Mouse (Mus musculus) spleen, postnatal 4 days (tissue): ENCODE results near the gene Nrxn3.

ENCODE experiments used
- DNase-seq, 2 experiments: peaks; one replicate each; pipeline ENCODE4 v3.0.0; 2022; ENCODE audit warnings: low spot score in 2 of 2

The Nrxn3 gene

DNA sequence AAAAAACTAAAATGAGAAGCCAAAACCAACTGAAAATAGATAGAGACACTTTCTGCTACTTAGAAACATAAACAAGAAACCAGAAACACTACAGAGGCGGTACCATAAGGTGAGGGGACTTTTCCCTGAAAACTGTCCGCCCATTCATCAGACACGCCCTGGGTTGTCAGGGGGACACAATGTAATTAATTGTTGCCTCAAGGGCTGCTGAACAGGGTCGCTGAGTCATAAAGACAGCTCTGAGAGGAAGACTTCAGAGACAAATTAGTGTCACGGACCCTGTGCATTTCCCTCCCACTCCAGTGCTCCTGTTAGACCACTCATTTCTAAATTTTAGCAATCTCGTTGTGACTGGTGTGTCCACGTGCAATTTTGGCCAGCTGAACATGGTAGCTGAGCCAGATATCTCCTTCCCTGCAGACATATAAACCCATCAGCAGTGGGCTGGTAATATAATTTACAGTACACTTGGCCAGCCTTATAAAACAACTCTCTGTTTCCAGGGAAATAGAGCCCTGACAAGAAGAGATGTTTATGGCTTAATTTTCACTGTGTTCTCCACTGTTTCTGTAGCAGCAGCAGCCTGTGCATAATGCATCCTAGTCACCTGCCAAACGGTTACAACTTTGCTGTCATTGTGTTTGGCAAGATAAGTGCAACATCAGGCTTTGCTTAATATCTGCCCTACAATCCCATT is 603.3 kb downstream of the Nrxn3 start:
- DNase-seq = no peak

DNA sequence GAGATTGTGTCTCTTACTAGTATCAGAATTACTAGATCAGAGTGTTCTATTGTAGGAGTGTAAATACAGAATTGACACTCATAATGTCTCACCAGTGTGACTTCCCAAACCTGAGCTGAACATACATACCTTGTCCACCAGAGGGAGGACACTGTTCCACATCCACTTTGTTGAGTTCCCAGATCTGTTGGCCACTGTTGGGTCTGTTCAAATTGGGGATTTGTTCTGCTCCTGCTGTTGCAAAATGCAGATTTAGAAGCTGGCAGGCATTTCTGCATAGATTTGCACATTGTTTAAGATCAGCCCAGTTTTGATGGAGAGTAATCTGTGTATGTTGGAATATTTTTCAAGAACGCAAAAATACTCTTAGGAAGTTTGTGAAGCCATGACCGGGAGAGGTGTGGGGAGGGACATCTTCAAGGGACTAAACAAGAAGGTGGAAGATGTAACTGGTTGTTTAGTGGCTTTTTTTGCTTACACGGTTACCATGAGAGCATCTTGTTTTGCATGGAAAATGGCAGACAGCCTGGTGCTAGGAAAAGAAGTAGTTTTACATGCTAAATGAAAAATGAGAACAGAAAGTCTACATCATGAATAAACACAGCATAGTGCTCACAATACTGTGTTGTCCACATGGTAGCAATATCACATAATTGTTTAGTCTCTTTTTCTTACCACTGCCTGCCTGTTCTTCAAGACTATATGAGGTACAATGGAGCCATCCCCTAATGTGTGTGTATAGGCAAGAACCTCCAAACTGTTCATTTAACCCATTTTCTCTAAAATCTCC is 609.0 kb downstream of the Nrxn3 start:
- no peak for DNase-seq

DNA sequence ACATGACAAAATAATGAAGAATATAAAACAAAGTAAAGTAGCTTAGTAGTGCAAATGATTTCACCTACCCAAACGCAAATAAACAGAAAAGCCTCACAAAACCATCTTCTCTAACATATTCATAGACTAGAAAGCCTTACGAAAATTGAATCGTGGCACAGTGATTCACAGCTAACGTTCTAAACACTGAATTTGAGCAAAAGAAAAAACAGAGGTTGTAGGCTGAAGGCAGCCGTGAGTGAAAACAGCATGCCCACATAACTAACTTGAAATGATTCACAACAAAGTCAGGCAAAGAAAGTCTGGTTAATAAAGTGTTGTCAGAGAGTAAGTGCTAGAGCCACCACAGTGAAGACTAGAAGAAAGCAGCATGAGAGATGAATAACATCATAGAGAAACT is 610.8 kb downstream of the Nrxn3 start:
- DNase-seq = no peak

DNA sequence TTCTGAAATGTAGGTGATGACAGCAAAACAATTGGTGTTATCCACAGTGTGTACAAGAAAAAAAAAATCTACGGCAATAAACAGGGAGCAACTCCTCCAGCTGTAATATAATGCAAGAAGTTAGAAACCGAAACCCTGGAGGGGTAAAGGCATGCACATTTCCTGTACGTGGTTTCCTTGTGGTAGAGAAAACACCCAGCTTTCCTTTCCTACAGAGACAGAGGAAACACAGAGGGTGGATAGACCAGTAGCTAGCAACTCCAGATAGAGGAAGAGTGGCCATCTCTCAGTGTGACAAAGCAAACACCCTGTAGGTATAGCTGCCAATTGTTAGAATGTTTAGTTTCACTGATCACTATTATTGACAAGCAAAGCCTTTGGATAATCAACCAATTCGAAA is 642.2 kb downstream of the Nrxn3 start:
- no peak for DNase-seq

DNA sequence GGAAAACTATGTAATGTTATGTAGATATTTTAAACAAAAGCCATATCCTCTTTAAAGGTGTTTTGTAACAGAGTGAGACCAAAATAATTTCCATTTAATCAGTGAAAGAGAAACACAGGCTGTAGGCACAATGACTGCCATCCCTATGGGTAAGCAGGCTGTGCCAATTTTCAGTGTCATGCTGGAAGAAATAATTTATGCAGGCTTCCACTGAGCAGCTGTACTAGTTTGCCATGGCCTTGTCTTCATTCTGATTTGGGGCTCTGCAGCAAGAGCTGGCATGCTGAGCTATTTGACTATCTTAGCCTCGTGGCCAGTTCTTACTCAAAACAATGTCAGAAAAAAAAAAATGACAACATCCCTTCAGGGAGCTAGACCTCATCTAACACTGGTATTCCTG is 647.3 kb downstream of the Nrxn3 start:
- DNase-seq = no peak

DNA sequence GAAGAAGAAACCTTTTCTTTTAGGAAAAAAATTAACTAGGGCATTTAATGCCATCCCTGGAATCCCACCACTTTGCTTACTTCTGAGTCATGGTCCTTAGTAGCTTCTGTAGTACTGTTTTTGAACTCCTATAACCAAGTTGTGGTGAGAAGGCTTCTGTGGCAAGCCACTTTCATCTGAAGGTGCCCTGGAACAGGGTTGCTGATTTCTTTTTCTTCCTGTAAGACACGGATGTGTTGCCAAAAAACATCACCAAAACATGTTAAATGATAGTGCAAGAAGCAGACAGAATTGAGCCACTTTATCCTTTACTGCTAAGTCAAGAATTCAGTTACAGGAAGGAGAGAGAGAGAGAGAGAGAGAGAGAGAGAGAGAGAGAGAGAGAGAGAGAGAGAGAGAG is 653.9 kb downstream of the Nrxn3 start:
- no peak for DNase-seq

DNA sequence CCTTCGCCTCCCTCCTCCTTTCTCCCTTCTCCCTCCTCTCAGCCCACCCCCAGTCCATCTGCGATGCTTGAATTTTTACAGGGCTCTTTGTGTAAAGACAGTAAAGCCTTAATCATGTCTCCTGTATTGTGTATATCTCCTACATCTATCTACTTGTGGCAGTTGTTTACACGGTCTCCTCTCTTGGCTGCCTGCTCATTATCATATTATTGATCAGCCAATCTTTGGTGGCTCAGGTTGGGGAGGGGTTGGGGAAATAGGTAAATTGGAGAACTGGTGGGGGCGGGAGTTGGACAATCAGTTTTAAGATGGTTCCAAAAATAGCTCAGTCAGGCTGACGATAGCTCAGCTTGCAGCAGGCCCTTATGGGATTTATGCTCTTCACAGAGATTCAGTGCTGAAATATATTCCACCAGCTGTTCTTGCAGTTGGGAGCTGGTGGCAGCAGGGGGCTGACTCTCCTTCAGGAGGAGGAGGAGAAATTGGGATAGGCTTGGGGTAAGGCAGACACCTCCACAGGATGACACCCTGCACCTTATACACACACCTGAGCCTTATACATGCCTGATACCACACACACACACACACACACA is 654.5 kb downstream of the Nrxn3 start:
- no peak for DNase-seq

DNA sequence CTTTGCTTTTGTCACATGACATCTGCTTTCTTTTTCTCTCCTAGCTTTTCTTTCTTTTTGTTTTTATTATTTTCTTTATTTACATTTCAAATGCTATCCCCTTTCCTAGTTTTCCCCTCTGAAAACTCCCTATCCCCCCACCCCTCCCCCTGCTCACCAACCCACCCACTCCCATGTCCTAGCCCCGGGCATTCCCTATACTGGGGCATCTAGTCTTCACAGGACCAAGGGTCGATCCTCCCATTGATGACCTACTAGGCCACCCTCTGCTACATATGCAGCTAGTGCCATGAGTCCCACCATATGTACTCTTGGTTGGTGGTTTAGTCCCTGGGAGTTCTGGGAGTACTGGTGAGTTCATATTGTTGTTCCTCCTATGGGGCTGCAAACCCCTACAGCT is 655.0 kb downstream of the Nrxn3 start:
- no peak for DNase-seq

DNA sequence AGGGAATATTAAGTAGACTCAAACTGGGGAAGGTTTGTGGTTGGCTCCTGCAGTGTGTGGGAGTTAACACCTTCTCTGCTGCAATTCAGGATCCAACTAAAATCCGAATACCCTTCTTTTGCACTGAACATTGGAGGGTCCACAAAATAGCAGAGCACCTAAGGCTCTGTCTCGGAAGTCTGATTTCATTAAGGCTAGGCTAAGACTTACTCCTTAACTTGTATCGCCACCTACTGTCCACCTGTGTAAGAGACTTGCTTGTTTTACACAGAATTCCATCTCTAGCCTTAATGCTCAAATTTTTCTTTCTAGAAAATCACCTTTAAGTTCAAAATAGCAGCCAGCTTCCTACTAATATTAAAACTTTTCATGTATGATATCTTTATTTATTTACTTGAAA is 660.6 kb downstream of the Nrxn3 start:
- no peak for DNase-seq

DNA sequence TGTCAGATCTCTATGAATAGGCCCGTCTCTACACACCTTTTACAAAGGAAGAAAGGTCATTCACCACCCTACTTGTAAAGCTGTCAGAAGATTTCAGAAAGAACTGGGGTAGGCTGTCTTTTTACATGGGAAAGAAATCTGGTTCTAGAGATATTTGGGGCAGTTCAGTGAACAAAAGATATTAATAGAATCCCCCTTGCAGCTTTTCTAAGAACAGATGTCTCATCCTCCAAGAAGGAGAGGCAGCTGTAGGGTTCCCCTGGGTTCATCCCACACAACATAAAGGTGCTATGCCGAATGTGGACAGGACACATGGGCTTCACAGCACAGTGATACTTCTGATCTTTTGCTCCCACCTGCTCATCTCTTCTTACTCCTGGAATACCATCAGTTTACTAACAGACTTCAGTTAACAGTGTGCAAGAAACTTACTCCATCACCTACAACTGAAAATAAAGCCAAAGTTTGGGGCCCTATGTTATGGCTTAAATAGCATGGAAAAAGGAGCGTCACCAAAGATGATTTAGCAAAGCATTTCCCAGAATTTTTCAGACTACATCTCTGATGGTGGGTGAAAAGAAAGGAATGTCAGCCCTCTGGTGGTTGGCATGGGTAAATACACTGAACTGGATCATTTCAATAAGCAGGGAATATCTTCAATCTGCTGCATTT is 672.6 kb downstream of the Nrxn3 start:
- no peak for DNase-seq

DNA sequence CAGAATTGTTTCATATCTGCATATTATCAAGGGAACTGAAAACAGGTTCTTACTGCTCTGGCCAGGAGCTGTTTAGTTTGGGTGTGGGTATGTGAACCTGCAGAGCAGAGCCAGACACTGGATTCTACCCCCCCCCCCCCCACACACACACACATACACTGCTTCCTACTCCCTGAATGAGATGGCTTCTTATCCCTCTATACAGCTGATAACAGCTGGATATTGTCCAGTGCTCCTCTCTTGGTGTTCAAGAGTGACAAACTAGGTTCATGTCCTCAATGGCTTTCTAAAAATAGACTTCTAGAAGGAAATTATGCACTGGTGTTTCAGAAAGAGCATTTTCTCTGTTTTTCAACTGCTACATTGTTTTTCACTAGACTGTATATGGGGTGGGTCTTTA is 713.8 kb downstream of the Nrxn3 start:
- no peak for DNase-seq

DNA sequence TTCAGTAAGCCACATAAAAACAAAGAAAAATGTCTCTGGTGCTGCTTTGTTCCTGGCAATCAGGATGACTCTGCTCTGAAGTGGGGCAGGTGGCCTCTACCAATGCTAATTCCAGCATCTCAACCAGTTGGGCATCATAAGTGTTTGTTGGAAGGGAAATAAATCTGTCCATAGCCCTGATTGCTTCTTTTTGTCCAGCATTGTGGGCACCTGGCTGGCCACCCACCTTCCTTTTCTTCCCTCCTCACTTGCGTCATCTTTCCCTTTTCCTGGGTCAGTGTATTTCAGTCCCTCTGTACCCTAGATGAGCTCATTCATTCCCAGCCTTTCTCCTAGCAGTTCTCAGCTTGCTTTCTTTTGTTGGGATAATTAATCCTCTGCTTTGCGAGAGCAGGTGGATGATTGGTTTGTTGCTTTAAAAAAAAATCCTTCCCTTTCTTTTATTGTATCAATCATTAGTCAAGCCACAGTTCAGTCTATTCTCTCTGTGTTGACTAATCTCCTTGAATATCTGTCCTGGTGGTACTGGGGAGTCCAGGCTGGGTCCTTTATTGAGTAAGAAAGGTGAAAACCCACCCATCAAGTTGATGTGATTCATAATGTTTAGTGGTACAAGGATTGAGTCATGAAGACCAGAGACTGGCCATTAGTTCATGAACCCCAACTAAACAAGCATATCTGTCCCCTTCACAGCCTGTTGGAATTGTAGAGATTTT is 719.8 kb downstream of the Nrxn3 start:
- no peak for DNase-seq

DNA sequence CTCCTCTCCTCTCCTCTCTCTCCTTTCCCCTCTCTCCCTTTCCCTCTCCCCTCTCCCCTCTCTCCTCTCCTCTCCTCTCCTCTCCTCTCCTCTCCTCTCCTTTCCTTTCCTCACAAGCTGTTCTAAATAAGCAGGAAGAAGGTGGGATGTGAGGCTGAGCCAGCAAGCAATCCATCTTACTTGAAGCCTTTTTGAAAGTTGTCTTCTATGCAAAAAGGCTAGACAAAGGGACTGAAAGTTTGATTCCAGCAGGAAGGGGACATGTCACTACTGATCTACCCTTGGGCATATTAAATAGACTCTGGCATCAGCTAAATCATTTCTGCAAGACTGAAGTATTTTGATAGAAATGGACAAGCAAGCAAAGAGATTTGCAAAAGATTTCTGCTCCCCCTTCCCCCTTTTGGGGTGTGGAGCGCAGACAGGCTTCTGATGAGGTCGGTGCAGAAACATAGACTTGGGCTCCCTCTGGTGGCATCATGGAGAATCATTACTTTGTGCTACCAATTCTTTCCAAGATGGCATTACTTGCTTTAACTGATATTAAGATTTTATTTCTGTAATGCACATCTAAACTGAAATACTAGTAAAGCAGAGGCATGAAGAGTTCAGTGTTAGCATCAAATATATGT is 728.1 kb downstream of the Nrxn3 start:
- no peak for DNase-seq

DNA sequence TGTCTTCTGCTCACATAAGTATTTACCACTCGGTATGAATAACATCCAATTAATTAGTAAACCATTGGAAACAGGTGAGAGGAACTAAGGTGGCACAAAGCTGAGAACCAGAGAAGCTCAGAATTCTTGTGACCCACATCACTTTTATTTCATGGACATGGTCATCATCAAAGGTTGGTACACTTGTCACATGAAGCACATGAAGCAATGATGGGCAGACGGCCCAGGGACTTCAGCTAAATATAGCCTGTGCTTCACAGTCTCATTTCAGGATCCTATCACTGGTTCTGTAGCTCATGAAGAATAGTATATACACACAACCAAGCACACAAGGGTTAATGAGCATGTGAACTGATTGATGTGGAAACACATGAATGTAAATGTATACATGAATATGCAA is 747.5 kb downstream of the Nrxn3 start:
- DNase-seq = no peak

DNA sequence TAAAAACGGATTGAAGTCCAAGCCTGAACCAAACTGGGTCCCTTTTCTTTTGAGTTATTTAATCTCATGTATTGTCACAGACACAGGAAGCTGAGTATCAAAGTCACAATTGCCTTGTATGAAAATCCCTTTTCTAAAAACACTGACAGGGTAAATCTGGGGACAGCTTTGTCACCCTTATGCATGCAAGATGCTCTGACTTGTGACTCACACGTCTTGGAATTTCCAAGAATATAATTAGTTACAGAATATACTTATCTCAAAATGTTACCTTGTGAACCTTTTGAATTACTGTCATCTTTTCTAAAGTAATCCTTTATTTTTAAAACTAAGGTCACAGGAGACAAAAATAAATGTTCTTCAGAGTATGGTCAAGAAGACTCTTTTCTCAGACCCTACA is 748.6 kb downstream of the Nrxn3 start:
- DNase-seq = no peak

DNA sequence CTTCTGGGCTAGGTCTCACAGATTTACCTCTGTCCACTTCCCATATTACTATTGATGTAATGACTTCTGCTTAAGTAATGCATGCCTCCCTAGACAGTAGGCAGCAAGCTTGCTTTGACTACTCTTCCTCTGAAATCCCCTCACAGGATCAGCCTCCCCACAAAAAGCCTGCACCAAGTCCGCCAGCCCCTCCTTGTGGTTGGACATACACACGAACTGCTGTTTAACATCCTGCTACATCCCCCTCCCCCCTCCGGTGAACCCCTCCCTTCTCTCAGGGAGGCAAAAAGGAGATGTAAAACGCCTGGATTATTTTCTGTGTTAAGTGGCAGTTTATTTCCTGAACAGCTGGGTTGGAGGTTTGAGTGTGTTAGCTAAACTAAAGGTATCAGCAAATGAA is 749.2 kb downstream of the Nrxn3 start:
- DNase-seq = no peak

DNA sequence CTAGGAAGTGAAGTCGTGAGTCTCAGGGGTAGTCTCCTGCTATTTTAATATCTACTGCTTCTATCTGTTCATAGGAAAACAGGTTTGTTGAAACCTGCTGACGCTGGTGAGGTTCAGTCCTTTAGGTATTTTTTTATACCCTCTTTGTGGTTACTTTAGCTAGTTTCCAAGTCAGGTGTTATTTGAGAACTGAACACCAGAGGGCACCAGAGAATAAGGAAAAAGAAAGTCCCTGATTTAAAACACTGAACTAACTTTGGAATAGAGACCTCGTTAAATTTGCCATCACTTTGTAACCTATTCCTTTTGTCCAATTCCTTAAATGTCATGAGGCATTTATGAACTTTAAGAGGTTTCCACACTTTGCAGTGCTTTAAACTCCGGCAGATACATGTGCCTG is 756.4 kb downstream of the Nrxn3 start:
- no peak for DNase-seq

DNA sequence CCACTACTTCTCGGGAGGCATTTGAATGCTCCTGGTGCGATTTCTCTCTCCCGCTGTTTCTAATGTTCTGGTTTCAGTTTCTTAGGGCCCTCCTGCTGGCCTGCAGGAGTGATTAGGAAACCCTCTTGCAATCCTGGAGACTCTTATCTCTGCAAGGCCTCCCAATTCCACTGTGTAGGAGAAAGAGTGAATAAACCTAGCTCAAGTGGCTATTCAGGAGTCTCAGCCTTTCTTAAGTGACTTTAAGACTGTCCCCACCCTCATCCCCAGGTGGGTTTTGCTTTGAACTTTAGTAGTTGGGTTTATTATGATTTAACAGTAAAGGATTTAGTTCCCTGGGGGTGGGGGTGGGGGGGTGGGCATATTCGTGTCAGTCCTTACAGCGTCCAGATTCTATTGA is 759.5 kb downstream of the Nrxn3 start:
- DNase-seq = no peak

DNA sequence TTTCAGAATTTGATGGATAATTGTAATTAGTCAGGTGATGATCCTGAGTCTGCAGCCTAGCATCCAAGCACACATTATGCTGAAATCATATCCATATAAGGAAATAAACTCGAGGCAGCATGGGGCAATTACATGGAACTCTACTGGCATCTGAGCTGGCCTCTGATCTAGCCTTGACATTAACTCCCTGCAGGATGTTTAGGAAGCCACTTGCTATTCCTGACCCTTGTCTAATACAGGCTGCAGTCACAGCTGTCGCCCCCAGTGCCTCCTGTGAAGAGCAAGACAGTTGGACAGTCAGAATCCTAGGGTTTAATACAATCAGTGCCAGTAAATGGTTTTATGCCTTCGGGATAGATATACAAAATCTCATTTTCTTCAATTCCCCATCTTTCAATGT is 781.4 kb downstream of the Nrxn3 start:
- DNase-seq = no peak

DNA sequence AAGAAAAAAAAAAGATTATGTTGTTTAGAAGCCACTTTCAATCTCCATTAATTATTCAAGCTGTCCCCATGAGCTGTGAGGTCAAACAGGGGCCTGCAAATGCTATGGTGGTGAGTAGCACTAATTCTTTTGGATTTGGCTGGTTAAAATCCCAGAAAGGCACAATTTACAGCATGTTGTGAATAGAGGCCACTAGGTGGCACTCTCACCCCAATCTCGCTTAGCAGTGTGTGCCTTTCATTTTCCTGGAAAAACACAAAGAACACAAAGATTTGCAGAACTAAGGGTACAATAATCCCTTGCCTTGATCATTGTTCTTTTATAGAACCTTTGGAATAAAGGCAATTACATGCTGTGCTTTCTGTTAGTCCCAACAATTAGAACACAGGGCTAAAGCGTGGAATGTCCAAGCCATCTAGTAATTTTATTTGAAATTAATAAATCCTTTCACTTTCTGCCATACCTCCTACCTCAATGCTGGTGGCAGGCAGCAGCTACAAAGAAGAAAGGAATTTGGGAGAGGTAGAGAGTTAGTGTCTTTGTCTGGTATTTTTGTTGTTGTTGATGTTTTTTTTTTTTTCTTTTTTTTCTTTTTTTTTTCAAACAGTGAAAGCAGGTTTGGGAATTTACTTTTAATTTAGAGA is 782.6 kb downstream of the Nrxn3 start:
- DNase-seq = no peak

DNA sequence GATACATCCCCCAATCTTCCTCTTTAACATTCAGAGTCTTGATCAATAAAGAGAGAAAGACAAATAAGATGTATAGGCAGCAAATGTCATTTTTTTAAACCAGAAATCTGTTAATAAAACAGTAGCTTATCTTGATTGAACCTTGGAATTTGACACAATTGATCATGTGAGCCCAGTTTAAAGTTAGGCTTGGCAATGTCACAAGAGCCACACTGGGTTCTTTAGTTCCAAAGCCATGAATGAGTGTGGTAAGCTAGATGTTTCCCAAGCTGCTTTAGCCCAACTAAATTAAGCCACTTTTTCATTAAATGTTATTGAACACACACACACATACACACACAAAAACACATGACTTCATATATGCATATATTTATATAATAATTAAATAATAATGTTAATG is 786.3 kb downstream of the Nrxn3 start:
- DNase-seq = no peak
